Mouse (Mus musculus) hindbrain, embryonic 14.5 days (tissue): ENCODE results near the gene Pax5. TPM values are rescaled to one million over a fixed set of nuclear protein-coding genes. Genes with fewer than 3 reads are reported as not detected.

Source experiments
- ATAC-seq: fragments of 200-750 bp; cut with Nextera tagmentation; 2 replicates; pipeline ENCODE4 v1.8.0; 2017; ENCODE audit warnings: moderate number of reproducible peaks, mild to moderate bottlenecking, moderate TSS enrichment, moderate library complexity; ENCODE audit not compliant: low FRiP score
- DNase-seq: peaks from one replicate; pipeline ENCODE4 v3.0.0-alpha.2; 2015; ENCODE audit warnings: low spot score
- H3K27ac ChIP-seq: fragments of 300-500 bp; sonication (generic); 2 replicates; pipeline ENCODE4 v1.5.1; 2014; ENCODE audit warnings: mild to moderate bottlenecking, moderate library complexity
- H3K27me3 ChIP-seq: fragments of 300-500 bp; sonication (generic); 2 replicates; pipeline ENCODE4 v1.6.1; 2014; ENCODE audit warnings: mild to moderate bottlenecking, low read length, mixed read lengths; ENCODE audit not compliant: control insufficient read depth, insufficient read depth
- H3K36me3 ChIP-seq: fragments of 300-500 bp; sonication (generic); replicated peaks from 2 replicates; pipeline ENCODE4 v1.6.1; 2014; ENCODE audit not compliant: control insufficient read depth, insufficient read depth
- H3K4me1 ChIP-seq: fragments of 300-500 bp; sonication (generic); replicated peaks from 2 replicates; pipeline ENCODE4 v1.6.1; 2014; ENCODE audit warnings: antibody characterized with exemption, low read length, mixed read lengths; ENCODE audit not compliant: control insufficient read depth, insufficient read depth
- H3K4me2 ChIP-seq: fragments of 300-500 bp; sonication (generic); replicated peaks from 2 replicates; pipeline ENCODE4 v1.6.1; 2014; ENCODE audit warnings: mild to moderate bottlenecking, moderate library complexity
- H3K4me3 ChIP-seq: fragments of 300-500 bp; sonication (generic); replicated peaks from 2 replicates; pipeline ENCODE4 v1.5.1; 2014; ENCODE audit warnings: mild to moderate bottlenecking, low read length
- H3K9ac ChIP-seq: fragments of 300-500 bp; sonication (generic); 2 replicates; pipeline ENCODE4 v1.6.1; 2014
- H3K9me3 ChIP-seq: fragments of 300-500 bp; sonication (generic); 2 replicates; pipeline ENCODE4 v1.6.1; 2016; ENCODE audit warnings: low read length; ENCODE audit not compliant: control insufficient read depth
- WGBS: fragments of 180-500 bp; shearing (Covaris S2); extraction: QIAGEN DNeasy Blood & Tissue Kit; methylation state at CpG from one replicate; pipeline ENCODE4 v1.1.7; 2014; 5-methylcytosine and 5-hydroxymethylcytosine counted together
- polyA plus RNA-seq: library from polyadenylated mRNA; unstranded; fragments of >200 nt; fragmentation: Nextera tagmentation; extraction: Ambion mirVana; gene quantifications from 2 replicates; pipeline ENCODE4 v1.2.1, GENCODE M21; 2014

Pax5 gene
- polyA plus RNA-seq, 1 experiment from 2014 or later = 1.9 TPM

DNA sequence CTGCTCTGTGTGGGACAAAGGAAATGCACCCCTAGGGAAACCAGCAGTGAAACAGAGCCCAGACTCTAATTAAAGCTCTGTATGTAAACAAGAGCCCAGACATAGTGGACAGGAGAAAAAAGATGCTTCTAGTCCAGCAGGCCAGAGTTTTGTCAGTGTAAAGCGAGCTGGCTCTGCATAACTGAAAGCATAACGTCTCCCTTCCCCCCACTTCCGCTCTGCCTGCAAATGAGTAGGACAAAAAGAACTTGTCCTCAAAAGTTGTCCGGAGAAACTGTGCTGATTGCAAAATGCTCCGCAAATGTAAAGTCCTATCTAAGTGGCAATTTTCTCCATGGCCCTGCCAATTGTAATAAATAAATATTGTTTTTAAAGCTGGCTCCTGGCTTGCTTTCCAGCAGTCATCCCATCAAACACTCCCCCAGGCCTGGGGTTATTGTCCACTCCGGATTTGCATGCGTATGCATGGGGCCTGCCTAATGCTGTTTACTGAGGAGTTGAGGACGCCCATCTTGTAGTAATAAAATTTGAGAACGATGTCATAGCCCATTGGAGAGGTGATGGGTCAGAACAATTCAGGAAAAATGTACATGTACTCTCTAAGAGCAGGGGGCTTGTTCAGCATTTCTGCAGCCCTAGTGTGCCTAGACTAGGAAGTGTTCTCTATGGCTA lies 208.0 kb downstream of the Pax5 start:
- no peaks in the 10 kb centered on the region for H3K36me3 ChIP-seq
- no peak overlapping the region for H3K9ac ChIP-seq
- H3K27ac ChIP-seq = no peak overlapping the region
- H3K4me3 ChIP-seq = no peak overlapping the region
- H3K4me1 ChIP-seq = no peaks in the 10 kb centered on the region
- WGBS = 33% methylated on average over 9 of the region's 9 CpGs
- no peaks in the 10 kb centered on the region; the same call in 1 of the 2 replicates for H3K27me3 ChIP-seq
- H3K4me2 ChIP-seq = no peak overlapping the region
- ATAC-seq = no peak
- no peaks in the 10 kb centered on the region for H3K9me3 ChIP-seq
- no peak for DNase-seq

- H3K36me3 ChIP-seq = no peaks in the 10 kb centered on the region
- H3K27ac ChIP-seq = no peak overlapping the region
- no peak overlapping the region for H3K4me3 ChIP-seq
- H3K9ac ChIP-seq = no peak overlapping the region
- H3K4me1 ChIP-seq = no peaks in the 10 kb centered on the region
- DNase-seq (no peak), ATAC-seq (no peak)
- no peaks in the 10 kb centered on the region for H3K9me3 ChIP-seq
- no peaks in the 10 kb centered on the region for H3K27me3 ChIP-seq
- H3K4me2 ChIP-seq = no peak overlapping the region
- 77% methylated on average over 5 of the region's 5 CpGs for WGBS
Measured at GRCm38 (mm10) chr4:44498156-44498555, 212.1 kb downstream of the Pax5 start.

- Histone ChIP-seq H3K27ac (no peak overlapping the region), H3K4me1 (0 out of 2 replicates have a peak, but pooled peaks cover 3% of the 10 kb centered on the region), H3K27me3 (no peaks in the 10 kb centered on the region), H3K4me2 (no peak overlapping the region), H3K4me3 (no peak overlapping the region), H3K9me3 (no peaks in the 10 kb centered on the region), H3K36me3 (no peaks in the 10 kb centered on the region), H3K9ac (no peak overlapping the region)
- DNase-seq (no peak), ATAC-seq (no peak)
- WGBS = 87% methylated on average over 2 of the region's 2 CpGs
Measured at GRCm38 (mm10) chr4:44495836-44496235, 214.5 kb downstream of the Pax5 start.

DNA sequence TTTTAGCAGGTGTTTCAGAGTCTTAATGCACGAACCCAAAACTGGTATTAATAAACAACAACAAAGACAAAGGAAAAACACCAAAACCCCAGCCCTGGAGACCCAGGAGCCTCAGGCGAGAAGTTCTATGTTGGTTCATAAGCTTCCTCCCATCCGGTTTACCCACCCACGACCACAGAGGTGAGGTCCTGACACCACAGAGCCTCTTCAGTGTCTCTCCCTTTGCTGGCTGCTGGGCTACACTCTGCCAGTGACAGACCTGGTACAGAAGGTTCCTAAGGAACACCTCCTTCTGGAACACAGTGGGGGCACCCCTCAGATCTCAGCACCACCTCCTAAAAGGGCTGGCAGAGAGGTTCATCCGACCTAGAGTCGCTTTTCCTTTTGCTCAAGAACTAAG lies 216.5 kb downstream of the Pax5 start:
- Histone ChIP-seq H3K27ac (no peak overlapping the region), H3K4me2 (no peak overlapping the region), H3K4me1 (0 out of 2 replicates have a peak, but pooled peaks cover 6% of the 10 kb centered on the region), H3K27me3 (no peaks in the 10 kb centered on the region), H3K9me3 (no peaks in the 10 kb centered on the region), H3K4me3 (no peak overlapping the region), H3K9ac (no peak overlapping the region), H3K36me3 (no peaks in the 10 kb centered on the region)
- 77% methylated on average over 6 of the region's 6 CpGs for WGBS
- ATAC-seq (no peak), DNase-seq (no peak)

DNA sequence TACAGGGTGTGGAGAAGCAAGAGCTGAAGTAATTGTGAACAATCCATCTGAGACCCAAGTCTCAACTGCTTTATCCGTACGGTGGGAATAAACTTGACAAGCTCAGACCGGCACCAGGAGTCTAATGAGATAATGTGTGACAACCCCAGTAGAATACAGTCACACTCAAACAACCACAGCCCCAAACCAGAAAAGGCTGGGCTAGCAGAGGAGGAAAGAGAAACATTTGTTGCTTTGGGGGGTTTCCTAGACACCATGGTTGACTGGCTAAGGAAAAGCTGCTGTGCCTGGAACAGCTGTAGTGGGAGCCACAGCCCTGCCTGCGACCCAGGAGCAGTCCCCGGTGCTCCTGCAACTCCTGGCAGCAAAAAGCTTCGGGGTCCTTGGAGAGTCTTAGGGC lies 219.4 kb downstream of the Pax5 start:
- H3K4me2 ChIP-seq = no peak overlapping the region
- no peak overlapping the region for H3K27ac ChIP-seq
- H3K9me3 ChIP-seq = no peaks in the 10 kb centered on the region
- no peaks in the 10 kb centered on the region for H3K27me3 ChIP-seq
- H3K4me3 ChIP-seq = no peak overlapping the region
- ATAC-seq (no peak), DNase-seq (no peak)
- no peaks in the 10 kb centered on the region for H3K36me3 ChIP-seq
- H3K9ac ChIP-seq = no peak overlapping the region
- WGBS = 49% methylated on average over 6 of the region's 6 CpGs
- peaks cover 13% of the 10 kb centered on the region; the same call in 1 of the 2 replicates for H3K4me1 ChIP-seq

DNA sequence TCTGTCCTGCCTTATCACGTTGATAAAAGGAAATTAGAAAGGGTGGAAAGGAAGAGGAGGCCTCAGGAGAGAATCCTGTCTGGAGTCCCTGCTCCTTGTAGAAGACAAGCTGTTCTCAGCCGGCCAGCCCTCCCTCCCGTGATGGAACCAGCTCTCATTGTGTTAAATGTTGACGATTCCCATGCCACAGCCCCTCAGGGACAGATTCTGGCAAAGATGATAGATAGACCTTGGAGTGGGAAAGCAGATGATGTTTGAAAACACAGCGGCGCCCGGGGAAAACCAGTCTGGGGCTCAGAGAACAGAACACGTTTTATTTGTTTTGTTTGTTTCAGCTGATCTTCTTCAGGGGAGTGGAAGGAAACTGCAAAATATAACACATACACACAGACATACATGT lies 221.6 kb downstream of the Pax5 start:
- no peak overlapping the region for H3K9ac ChIP-seq
- no peak overlapping the region for H3K4me3 ChIP-seq
- WGBS = 26% methylated on average over 8 of the region's 8 CpGs
- H3K9me3 ChIP-seq = no peaks in the 10 kb centered on the region
- no peak overlapping the region for H3K4me2 ChIP-seq
- H3K27me3 ChIP-seq = no peaks in the 10 kb centered on the region
- peaks cover 13% of the 10 kb centered on the region; the same call in 1 of the 2 replicates for H3K4me1 ChIP-seq
- no peak overlapping the region for H3K27ac ChIP-seq
- DNase-seq = peak; percentile 52
- no peaks in the 10 kb centered on the region for H3K36me3 ChIP-seq
- ATAC-seq = peak; percentile 69; the same call in 1 of the 2 replicates

DNA sequence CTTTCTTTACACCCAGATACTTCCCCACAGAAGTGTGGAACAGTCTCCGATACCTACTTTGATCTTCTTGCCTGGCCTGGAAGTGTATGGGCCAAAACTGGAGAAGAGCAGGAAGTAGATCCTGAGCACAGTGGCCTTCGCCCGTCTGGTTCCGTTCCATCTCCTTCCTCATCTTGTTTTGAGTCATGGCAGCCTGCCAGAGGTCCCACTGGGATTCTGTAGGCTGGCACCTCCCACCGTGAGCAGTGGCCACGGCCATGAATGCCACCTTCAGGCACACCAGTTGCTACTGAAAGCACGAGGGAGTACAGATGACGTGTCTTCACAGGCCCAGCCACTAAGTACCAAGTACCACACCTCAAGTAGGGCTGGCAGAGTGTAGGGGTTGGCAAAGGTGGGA lies 222.1 kb downstream of the Pax5 start:
- WGBS = 45% methylated on average over 8 of the region's 8 CpGs
- Histone ChIP-seq H3K9ac (no peak overlapping the region), H3K9me3 (no peaks in the 10 kb centered on the region), H3K4me3 (no peak overlapping the region), H3K36me3 (no peaks in the 10 kb centered on the region), H3K27me3 (no peaks in the 10 kb centered on the region), H3K27ac (no peak overlapping the region), H3K4me1 (peaks cover 13% of the 10 kb centered on the region; the same call in 1 of the 2 replicates), H3K4me2 (no peak overlapping the region)
- DNase-seq (no peak), ATAC-seq (no peak)

DNA sequence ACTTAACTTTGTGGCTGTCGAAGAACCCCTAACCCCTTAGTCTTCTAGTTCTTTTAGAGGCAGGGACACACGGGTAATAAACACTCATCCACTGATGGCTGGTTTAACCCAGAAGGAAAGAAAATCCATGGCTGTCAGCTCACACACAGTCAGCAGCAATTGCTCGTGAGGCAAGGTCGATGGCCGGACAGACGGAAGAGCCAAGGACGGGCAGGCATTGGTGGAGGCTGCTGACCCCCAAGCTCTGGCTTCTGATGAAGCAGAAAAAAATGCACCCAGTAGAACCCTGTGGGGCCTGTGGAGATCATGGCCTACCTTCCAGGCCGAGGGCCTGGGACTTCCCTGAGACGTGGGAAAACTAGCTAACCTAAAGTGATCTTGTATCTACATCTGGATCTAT lies 227.4 kb downstream of the Pax5 start:
- H3K27ac ChIP-seq = no peak overlapping the region
- H3K9me3 ChIP-seq = no peaks in the 10 kb centered on the region
- no peak overlapping the region for H3K4me3 ChIP-seq
- ATAC-seq (no peak), DNase-seq (no peak)
- no peak overlapping the region for H3K4me2 ChIP-seq
- no peak overlapping the region for H3K9ac ChIP-seq
- 94% methylated on average over 9 of the region's 9 CpGs for WGBS
- H3K36me3 ChIP-seq = no peaks in the 10 kb centered on the region
- no peaks in the 10 kb centered on the region for H3K4me1 ChIP-seq
- no peaks in the 10 kb centered on the region for H3K27me3 ChIP-seq

DNA sequence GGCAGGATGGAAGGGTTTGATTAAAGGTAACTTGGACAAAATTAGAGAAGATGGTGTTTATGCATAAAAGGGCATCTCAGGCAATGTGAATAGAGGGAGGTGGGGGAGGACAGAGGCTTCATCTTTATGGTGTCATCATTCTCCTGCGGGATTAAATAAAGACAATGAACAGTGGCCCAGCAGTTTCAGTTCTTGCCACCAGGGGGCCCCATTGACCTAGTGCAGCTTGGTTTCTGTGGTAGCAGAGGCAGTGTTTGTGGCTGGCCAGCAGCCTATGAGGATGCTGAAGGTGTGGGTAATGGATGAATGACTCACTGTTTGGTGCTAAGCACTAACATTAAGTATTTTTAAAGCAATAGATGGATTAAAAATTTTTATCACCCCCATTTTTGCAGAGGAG lies 230.5 kb downstream of the Pax5 start:
- Histone ChIP-seq H3K27me3 (no peaks in the 10 kb centered on the region), H3K4me3 (no peak overlapping the region), H3K9ac (no peak overlapping the region), H3K9me3 (no peaks in the 10 kb centered on the region), H3K4me2 (no peak overlapping the region), H3K27ac (no peak overlapping the region), H3K4me1 (no peaks in the 10 kb centered on the region), H3K36me3 (no peaks in the 10 kb centered on the region)
- WGBS = 97% methylated on average over 1 of the region's 1 CpGs
- no peak for DNase-seq
- ATAC-seq = no peak
